Mouse (Mus musculus) cortical plate, adult 2 months (tissue): ENCODE measurements at regions not wholly inside any gene's neighbourhood (a gene's known extent, or its start where the extent isn't known, plus 50 kb on each side); places are given as distances from the start of the nearest gene placed in this dataset.

Experiments
- CTCF ChIP-seq: fragments of 200-500 bp; IDR thresholded peaks from 2 replicates; pipeline ENCODE4 v1.5.1; 2011; ENCODE audit warnings: mild to moderate bottlenecking, control low read depth, low read length; ENCODE audit not compliant: insufficient read depth; ENCODE audit errors: extremely low read depth
- POLR2A ChIP-seq: fragments of 200-500 bp; IDR thresholded peaks from 2 replicates; pipeline ENCODE4 v1.6.1; 2011; ENCODE audit warnings: mild to moderate bottlenecking, low read length, control low read depth; ENCODE audit not compliant: insufficient read depth; ENCODE audit errors: extremely low read depth

- TF ChIP-seq CTCF (no peak), POLR2A (no peak)
Measured at GRCm38 (mm10) chr12:29258548-29258874, 269.7 kb upstream of the Myt1l start.
